Mouse (Mus musculus): ENCODE measurements at regions not wholly inside any gene's neighbourhood (a gene's known extent, or its start where the extent isn't known, plus 50 kb on each side); places are given as distances from the start of the nearest gene placed in this dataset.

DNA sequence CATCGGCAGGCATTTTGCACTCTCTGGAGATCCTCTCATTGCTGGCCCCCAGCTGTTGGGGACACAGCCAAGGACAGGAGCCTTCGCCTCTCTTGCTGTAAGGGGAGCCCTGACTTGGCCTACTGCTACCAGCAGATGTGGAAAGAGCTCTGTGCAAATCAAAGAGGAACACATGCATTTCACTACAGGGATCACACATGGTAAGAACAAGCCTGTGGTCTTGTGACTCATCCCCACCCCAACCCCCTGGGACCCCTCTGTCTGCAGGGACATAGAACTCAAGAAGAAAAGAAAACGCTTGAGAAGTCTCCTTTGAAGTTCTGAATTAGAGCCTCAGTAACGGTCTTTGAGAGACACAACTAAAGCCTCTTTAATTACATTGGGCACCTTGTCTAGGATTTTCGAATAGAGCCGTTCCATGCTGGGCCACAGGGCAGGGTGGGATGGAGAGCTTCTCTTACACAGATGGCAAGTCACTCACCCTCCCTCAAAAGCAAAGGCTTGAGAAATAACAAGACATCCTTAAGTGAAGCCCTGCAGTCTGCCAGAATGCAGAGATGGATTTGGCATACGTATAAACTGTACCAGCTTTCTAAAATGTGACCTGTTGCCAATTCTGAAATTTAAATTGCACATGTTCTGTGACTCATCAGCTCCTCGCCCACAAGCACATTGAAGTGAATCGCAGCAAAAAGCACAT is 92.8 kb downstream of the Aipl1 start:
- WGBS: 65% methylated on average over 9 of the region's 9 CpGs
- no peak for DNase-seq

DNA sequence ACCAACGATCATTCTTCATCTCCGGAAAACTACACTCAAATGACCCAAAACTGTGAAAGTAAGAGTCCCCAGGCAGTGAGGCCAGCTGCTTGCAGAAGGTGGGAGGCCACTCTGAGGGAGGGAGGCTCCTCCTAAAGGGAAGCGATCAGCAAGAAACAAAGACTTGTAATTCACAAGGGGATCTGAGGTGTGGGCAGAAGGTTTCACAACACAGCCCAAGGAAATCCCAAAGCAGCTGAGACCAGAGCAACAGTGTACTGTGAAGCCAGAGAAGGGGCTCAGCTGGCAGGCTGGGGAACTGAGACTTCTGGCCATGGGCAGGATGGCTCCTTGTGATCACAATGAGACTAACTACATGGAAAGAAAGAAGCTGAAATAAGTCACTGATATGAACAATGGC is 93.8 kb downstream of the Aipl1 start:
- no peaks in the 10 kb centered on the region for H3K36me3 ChIP-seq (ENCODE audit: control insufficient read depth, insufficient read depth, low read length)
- no peak overlapping the region for H3K4me3 ChIP-seq (ENCODE audit: control insufficient read depth, insufficient read depth, low read length)
- no peaks in the 10 kb centered on the region for H3K4me1 ChIP-seq (replicated peaks; ENCODE audit: control insufficient read depth, insufficient read depth, low read length)
- DNase-seq: no peak
- TF ChIP-seq POLR2A (IDR thresholded peaks at IDR 0.05; ENCODE audit: control insufficient read depth, extremely low read depth, insufficient read depth, low read length, poor library complexity) (no peak), CTCF (IDR thresholded peaks at IDR 0.05; ENCODE audit: borderline replicate concordance, control insufficient read depth, extremely low read depth, insufficient read depth, low read length, poor library complexity) (no peak)
- H3K27me3 ChIP-seq (ENCODE audit: control insufficient read depth, insufficient read depth, low read length): no peaks in the 10 kb centered on the region
- 35% methylated on average over 3 of the region's 3 CpGs for WGBS
- no peak overlapping the region for H3K27ac ChIP-seq (ENCODE audit: control insufficient read depth, insufficient read depth, low read length)

More for the DNA sequence above, 92.8 kb downstream of the Aipl1 start:
- no peak for TF ChIP-seq CTCF (IDR thresholded peaks at IDR 0.05; ENCODE audit: borderline replicate concordance, control insufficient read depth, extremely low read depth, insufficient read depth, low read length, poor library complexity)
- no peak for TF ChIP-seq POLR2A (IDR thresholded peaks at IDR 0.05; ENCODE audit: control insufficient read depth, extremely low read depth, insufficient read depth, low read length, poor library complexity)
- Histone ChIP-seq H3K27ac (ENCODE audit: control insufficient read depth, insufficient read depth, low read length) (no peak overlapping the region), H3K36me3 (ENCODE audit: control insufficient read depth, insufficient read depth, low read length) (no peaks in the 10 kb centered on the region), H3K4me1 (replicated peaks; ENCODE audit: control insufficient read depth, insufficient read depth, low read length) (no peaks in the 10 kb centered on the region), H3K4me3 (ENCODE audit: control insufficient read depth, insufficient read depth, low read length) (no peak overlapping the region), H3K27me3 (ENCODE audit: control insufficient read depth, insufficient read depth, low read length) (no peaks in the 10 kb centered on the region)

DNA sequence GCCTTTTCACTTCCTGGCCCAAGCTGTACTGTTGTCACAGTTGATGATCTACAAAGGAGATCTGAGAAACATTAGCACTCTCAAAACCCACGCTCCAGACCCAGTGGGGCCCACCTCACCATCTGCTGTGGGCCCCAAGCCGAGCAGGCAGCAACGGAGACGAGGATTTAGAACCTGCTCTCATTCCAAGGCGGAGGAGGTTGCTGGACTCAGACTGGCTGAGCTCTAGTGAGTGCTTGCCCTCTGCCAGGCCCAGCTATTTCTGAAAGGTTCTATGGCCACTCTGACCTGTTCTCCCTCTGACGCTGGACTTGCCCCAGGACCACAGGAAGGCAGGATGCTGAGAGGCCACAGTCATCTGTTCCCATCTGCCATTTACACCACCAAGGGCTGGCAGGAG is 98.2 kb downstream of the Aipl1 start:
- H3K4me1 ChIP-seq (replicated peaks; ENCODE audit: control insufficient read depth, insufficient read depth, low read length): no peaks in the 10 kb centered on the region
- TF ChIP-seq CTCF (IDR thresholded peaks at IDR 0.05; ENCODE audit: borderline replicate concordance, control insufficient read depth, extremely low read depth, insufficient read depth, low read length, poor library complexity) (no peak), POLR2A (IDR thresholded peaks at IDR 0.05; ENCODE audit: control insufficient read depth, extremely low read depth, insufficient read depth, low read length, poor library complexity) (no peak)
- no peak overlapping the region for H3K4me3 ChIP-seq (ENCODE audit: control insufficient read depth, insufficient read depth, low read length)
- WGBS: 82% methylated on average over 6 of the region's 6 CpGs
- DNase-seq: no peak
- no peaks in the 10 kb centered on the region for H3K27me3 ChIP-seq (ENCODE audit: control insufficient read depth, insufficient read depth, low read length)
- no peak overlapping the region for H3K27ac ChIP-seq (ENCODE audit: control insufficient read depth, insufficient read depth, low read length)
- H3K36me3 ChIP-seq (ENCODE audit: control insufficient read depth, insufficient read depth, low read length): no peaks in the 10 kb centered on the region

DNA sequence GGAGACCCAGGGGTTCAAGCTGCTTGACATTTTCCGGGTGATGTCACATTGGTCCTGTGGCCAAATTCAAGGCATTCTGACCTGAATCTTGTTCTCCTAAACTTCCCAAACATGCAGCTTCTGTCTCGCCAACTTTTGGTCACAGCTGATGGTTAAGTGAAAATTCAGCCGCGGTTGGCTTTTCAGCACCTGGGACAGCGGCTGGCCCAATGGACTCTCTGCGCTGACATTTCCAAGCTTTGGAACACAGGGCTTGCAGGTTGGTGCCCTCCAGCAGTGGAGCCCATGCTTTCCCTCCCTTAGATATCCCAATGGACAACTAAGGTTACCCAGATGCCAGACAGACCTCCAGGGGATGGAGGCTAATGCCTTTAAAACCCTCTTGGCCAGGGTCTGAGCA is 100.2 kb downstream of the Aipl1 start:
- Histone ChIP-seq H3K4me3 (ENCODE audit: control insufficient read depth, insufficient read depth, low read length) (no peak overlapping the region), H3K27me3 (ENCODE audit: control insufficient read depth, insufficient read depth, low read length) (no peaks in the 10 kb centered on the region), H3K36me3 (ENCODE audit: control insufficient read depth, insufficient read depth, low read length) (no peaks in the 10 kb centered on the region), H3K4me1 (replicated peaks; ENCODE audit: control insufficient read depth, insufficient read depth, low read length) (no peaks in the 10 kb centered on the region), H3K27ac (ENCODE audit: control insufficient read depth, insufficient read depth, low read length) (no peak overlapping the region)
- TF ChIP-seq CTCF (IDR thresholded peaks at IDR 0.05; ENCODE audit: borderline replicate concordance, control insufficient read depth, extremely low read depth, insufficient read depth, low read length, poor library complexity) (no peak), POLR2A (IDR thresholded peaks at IDR 0.05; ENCODE audit: control insufficient read depth, extremely low read depth, insufficient read depth, low read length, poor library complexity) (no peak)
- no peak for DNase-seq
- WGBS: 49% methylated on average over 6 of the region's 6 CpGs

DNA sequence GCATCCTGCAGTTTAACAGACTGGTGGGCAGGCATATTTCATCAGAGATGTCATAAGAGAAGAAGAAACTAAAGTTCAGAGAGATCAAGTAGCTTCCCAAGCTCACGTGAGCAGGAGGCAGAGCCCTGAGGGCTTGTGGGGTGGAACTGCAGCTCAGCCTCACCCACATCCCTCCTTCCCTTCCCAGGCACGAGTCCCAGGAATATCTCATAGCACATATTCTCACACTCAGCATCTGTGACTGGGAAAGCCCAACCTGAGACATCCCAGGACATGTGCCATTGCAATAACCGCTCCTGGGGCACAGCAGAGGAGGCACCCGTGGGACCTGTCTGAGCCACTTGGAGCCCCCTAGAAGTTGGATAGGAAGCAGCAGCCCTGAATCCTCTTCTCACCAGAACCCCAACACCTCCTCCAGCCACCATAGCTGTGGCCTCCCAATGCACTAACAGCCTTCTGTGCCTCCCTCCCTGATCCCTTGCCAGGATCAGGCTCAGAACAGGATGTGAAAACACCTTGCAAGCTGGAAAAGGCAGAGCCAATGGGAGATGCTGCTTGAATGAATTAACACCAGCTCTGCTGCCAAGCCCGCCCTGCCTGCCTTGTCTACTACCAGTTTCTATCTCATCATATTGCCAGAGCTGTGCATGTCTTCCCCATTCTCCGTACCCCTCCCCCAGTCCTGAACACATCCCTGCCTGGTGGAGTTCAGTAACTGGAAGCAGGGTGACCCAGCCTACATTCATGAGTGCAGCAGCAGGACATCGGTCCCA is 107.4 kb downstream of the Aipl1 start:
- DNase-seq: no peak
- H3K4me3 ChIP-seq (ENCODE audit: control insufficient read depth, insufficient read depth, low read length): no peak overlapping the region
- no peaks in the 10 kb centered on the region for H3K27me3 ChIP-seq (ENCODE audit: control insufficient read depth, insufficient read depth, low read length)
- no peak overlapping the region for H3K27ac ChIP-seq (ENCODE audit: control insufficient read depth, insufficient read depth, low read length)
- H3K4me1 ChIP-seq (replicated peaks; ENCODE audit: control insufficient read depth, insufficient read depth, low read length): no peaks in the 10 kb centered on the region
- H3K36me3 ChIP-seq (ENCODE audit: control insufficient read depth, insufficient read depth, low read length): no peaks in the 10 kb centered on the region
- no peak for TF ChIP-seq CTCF (IDR thresholded peaks at IDR 0.05; ENCODE audit: borderline replicate concordance, control insufficient read depth, extremely low read depth, insufficient read depth, low read length, poor library complexity)
- no peak for TF ChIP-seq POLR2A (IDR thresholded peaks at IDR 0.05; ENCODE audit: control insufficient read depth, extremely low read depth, insufficient read depth, low read length, poor library complexity)
- WGBS: 78% methylated on average over 7 of the region's 7 CpGs

DNA sequence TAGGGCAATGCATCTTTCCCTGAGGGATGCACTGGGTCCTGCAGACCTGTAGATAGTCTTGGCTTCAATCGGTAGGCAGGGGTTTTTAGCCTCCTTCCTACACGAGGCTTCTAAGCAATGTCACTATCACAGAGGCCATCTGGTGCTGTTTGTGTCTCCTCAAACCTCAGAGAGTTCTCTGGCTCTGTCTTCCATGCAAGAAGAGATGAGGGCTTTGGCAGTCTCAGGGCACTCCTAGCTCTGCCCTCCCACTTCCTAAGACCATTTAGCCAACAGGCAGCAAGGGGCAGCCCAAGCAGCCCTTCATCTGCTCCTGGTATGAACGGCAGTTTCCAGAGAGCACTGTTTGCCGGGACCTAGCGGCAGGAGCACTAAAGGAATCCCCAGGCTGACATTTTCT is 122.6 kb downstream of the Aipl1 start:
- no peaks in the 10 kb centered on the region for H3K36me3 ChIP-seq (ENCODE audit: control insufficient read depth, insufficient read depth, low read length)
- H3K4me1 ChIP-seq (replicated peaks; ENCODE audit: control insufficient read depth, insufficient read depth, low read length): no peaks in the 10 kb centered on the region
- no peak overlapping the region for H3K4me3 ChIP-seq (ENCODE audit: control insufficient read depth, insufficient read depth, low read length)
- TF ChIP-seq CTCF (IDR thresholded peaks at IDR 0.05; ENCODE audit: borderline replicate concordance, control insufficient read depth, extremely low read depth, insufficient read depth, low read length, poor library complexity) (no peak), POLR2A (IDR thresholded peaks at IDR 0.05; ENCODE audit: control insufficient read depth, extremely low read depth, insufficient read depth, low read length, poor library complexity) (no peak)
- 57% methylated on average over 5 of the region's 5 CpGs for WGBS
- no peaks in the 10 kb centered on the region for H3K27me3 ChIP-seq (ENCODE audit: control insufficient read depth, insufficient read depth, low read length)
- H3K27ac ChIP-seq (ENCODE audit: control insufficient read depth, insufficient read depth, low read length): no peak overlapping the region
- DNase-seq: no peak

Measured in thymus, adult 2 months (tissue).